Mouse (Mus musculus) heart, postnatal 0 days (tissue): ENCODE results near the gene Was. TPM values are rescaled to one million over a fixed set of nuclear protein-coding genes. Genes with fewer than 3 reads are reported as not detected.

Experiments used
- ATAC-seq: fragments of 200-750 bp; cut with Nextera tagmentation; 2 replicates; pipeline ENCODE4 v1.8.0; 2017; ENCODE audit warnings: low read depth, moderate number of reproducible peaks, moderate library complexity; ENCODE audit not compliant: insufficient read depth
- DNase-seq: peaks from one replicate; pipeline ENCODE4 v3.0.0-alpha.2; 2016; ENCODE audit warnings: low spot score
- H3K27ac ChIP-seq: fragments of 300-500 bp; sonication (generic); 2 replicates; pipeline ENCODE4 v1.5.1; 2014; ENCODE audit warnings: low read depth, mild to moderate bottlenecking
- H3K27me3 ChIP-seq: fragments of 300-500 bp; sonication (generic); 2 replicates; pipeline ENCODE4 v1.6.1; 2014; ENCODE audit warnings: low read length, mixed read lengths; ENCODE audit not compliant: control insufficient read depth, insufficient read depth
- H3K36me3 ChIP-seq: fragments of 300-500 bp; sonication (generic); replicated peaks from 2 replicates; pipeline ENCODE4 v1.6.1; 2014; ENCODE audit warnings: low read length, mixed read lengths; ENCODE audit not compliant: control insufficient read depth, insufficient read depth
- H3K4me1 ChIP-seq: fragments of 300-500 bp; sonication (generic); 2 replicates; pipeline ENCODE4 v1.6.1; 2014; ENCODE audit warnings: antibody characterized with exemption; ENCODE audit not compliant: control insufficient read depth, insufficient read depth
- H3K4me2 ChIP-seq: fragments of 300-500 bp; sonication (generic); 2 replicates; pipeline ENCODE4 v1.6.1; 2014; ENCODE audit warnings: low read depth, mild to moderate bottlenecking, low read length, moderate library complexity
- H3K4me3 ChIP-seq: fragments of 300-500 bp; sonication (generic); 2 replicates; pipeline ENCODE4 v1.5.1; 2014; ENCODE audit warnings: low read depth, low read length
- H3K9ac ChIP-seq: fragments of 300-500 bp; sonication (generic); replicated peaks from 2 replicates; pipeline ENCODE4 v1.6.1; 2014; ENCODE audit warnings: low read depth, low read length, mixed read lengths
- H3K9me3 ChIP-seq: fragments of 300-500 bp; sonication (generic); replicated peaks from 2 replicates; pipeline ENCODE4 v1.6.1; 2016; ENCODE audit warnings: low read length; ENCODE audit not compliant: control insufficient read depth
- CTCF ChIP-seq: IDR thresholded peaks from 2 replicates; pipeline ENCODE4 v1.5.1; 2016; ENCODE audit warnings: antibody characterized with exemption, control low read depth, low read depth
- EP300 ChIP-seq: IDR thresholded peaks from 2 replicates; pipeline ENCODE4 v1.6.1; 2016; ENCODE audit warnings: antibody characterized with exemption, low read depth
- WGBS: fragments of 180-500 bp; shearing (Covaris S2); extraction: QIAGEN DNeasy Blood & Tissue Kit; methylation state at CpG from one replicate; pipeline ENCODE4 v1.1.7; 2014; 5-methylcytosine and 5-hydroxymethylcytosine counted together
- polyA plus RNA-seq: library from polyadenylated mRNA; unstranded; fragments of >200 nt; fragmentation: Nextera tagmentation; extraction: Ambion mirVana; gene quantifications from 2 replicates; pipeline ENCODE4 v1.2.1, GENCODE M21; 2015
- total RNA-seq: library from RNA; depleted of rRNA; stranded (reverse); fragments of >200 nt; gene quantifications from 2 replicates; pipeline ENCODE4 v1.2.3, GENCODE M21; 2014; ENCODE audit warnings: low replicate concordance

The Was gene
- total and polyA plus RNA-seq, 2 experiments from 2014 or later: 0.22 TPM; not detected in 1

DNA sequence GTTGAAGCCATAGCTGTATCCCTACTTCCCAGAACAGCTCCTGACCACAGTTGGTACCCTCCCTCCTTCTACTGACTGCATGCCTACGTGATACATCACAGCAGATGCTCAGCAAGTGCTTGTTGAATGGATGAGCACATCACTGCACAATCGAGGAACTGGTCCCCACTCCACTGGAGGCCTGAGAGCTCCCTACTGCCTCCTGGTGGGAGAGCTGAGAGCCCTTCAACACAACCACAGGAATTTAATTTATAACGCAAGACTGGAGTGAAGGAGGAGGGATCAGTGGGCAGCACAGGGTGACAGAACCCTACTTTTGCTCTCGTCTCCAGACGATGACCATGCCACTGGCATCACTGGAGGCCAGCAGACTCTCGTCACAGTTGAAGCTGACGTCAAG lies 34.9 kb upstream of the Was start:
- DNase-seq (no peak), ATAC-seq (no peak)
- no peaks in the 10 kb centered on the region for H3K27me3 ChIP-seq
- no peaks in the 10 kb centered on the region for H3K9me3 ChIP-seq
- TF ChIP-seq EP300: no peak
- TF ChIP-seq CTCF: no peak; the same call in 1 of the 2 replicates
- H3K27ac ChIP-seq: no peak overlapping the region
- H3K4me2 ChIP-seq: no peak overlapping the region
- H3K4me3 ChIP-seq: no peak overlapping the region
- H3K4me1 ChIP-seq: no peaks in the 10 kb centered on the region
- 66% methylated on average over 7 of the region's 7 CpGs for WGBS
- peaks cover 26% of the 10 kb centered on the region for H3K36me3 ChIP-seq
- no peak overlapping the region for H3K9ac ChIP-seq

DNA sequence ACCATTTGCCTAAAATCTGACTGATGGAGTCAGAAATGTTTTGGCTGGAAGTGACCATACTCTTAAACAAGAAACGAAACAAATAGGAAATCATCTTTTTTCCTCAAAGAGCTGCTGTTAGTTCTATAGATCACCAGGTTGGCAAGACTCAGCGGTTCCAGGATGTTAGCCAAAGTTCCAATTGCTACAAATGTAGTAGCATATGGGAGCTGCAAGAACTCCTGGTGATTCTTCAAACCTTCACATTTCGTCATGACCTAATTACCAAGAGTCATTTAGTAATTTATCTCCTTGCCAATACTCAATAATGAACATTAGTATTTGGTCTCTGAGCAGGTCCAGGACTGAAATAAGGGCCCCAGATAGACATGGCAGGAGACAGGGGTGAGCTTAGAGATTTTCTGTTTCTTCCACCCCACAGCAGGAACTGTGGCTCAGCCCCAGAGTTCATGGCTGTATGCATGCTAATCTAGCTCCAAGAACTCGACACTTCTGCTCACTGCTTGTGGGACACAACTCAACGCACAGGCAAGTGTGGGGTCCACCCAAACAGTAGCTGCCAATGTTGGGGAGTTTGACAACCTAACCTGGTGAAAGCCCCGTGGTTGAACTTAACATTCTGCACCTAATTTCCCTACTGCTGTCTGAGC lies 33.6 kb upstream of the Was start:
- Histone ChIP-seq H3K4me1 (no peaks in the 10 kb centered on the region), H3K27ac (no peak overlapping the region), H3K27me3 (no peaks in the 10 kb centered on the region), H3K9me3 (no peaks in the 10 kb centered on the region), H3K36me3 (peaks cover 18% of the 10 kb centered on the region), H3K9ac (no peak overlapping the region), H3K4me2 (no peak overlapping the region), H3K4me3 (no peak overlapping the region)
- DNase-seq (no peak), ATAC-seq (no peak)
- 71% methylated on average over 6 of the region's 6 CpGs for WGBS
- TF ChIP-seq CTCF (no peak), EP300 (no peak)

- Histone ChIP-seq H3K27me3 (no peaks in the 10 kb centered on the region), H3K4me1 (no peaks in the 10 kb centered on the region), H3K9me3 (no peaks in the 10 kb centered on the region), H3K36me3 (no peaks in the 10 kb centered on the region), H3K4me3 (no peak overlapping the region), H3K4me2 (no peak overlapping the region), H3K9ac (no peak overlapping the region), H3K27ac (no peak overlapping the region)
- no peak for TF ChIP-seq EP300
- no peak for TF ChIP-seq CTCF
- DNase-seq (no peak), ATAC-seq (no peak)
These were observed 27.0 kb upstream of the Was start for GRCm38 (mm10) chrX:8117264-8117663.

GRCm38 (mm10) chrX:8115275-8115674 lies 25.0 kb upstream of the Was start:
- TF ChIP-seq CTCF (peak; percentile 17; the same call in 1 of the 2 replicates), EP300 (no peak)
- DNase-seq: no peak
- Histone ChIP-seq H3K36me3 (no peaks in the 10 kb centered on the region), H3K4me3 (no peak overlapping the region), H3K9me3 (no peaks in the 10 kb centered on the region), H3K4me1 (no peaks in the 10 kb centered on the region), H3K27ac (no peak overlapping the region), H3K27me3 (no peaks in the 10 kb centered on the region), H3K9ac (no peak overlapping the region), H3K4me2 (no peak overlapping the region)
- ATAC-seq: no peak
- 70% methylated on average over 4 of the region's 4 CpGs for WGBS

- DNase-seq (no peak), ATAC-seq (no peak)
- TF ChIP-seq CTCF (no peak), EP300 (no peak)
- 84% methylated on average over 3 of the region's 3 CpGs for WGBS
- H3K27ac ChIP-seq: no peak overlapping the region
- no peaks in the 10 kb centered on the region for H3K27me3 ChIP-seq
- H3K9me3 ChIP-seq: no peaks in the 10 kb centered on the region
- H3K36me3 ChIP-seq: no peaks in the 10 kb centered on the region
- no peak overlapping the region for H3K4me2 ChIP-seq
- no peak overlapping the region for H3K9ac ChIP-seq
- no peaks in the 10 kb centered on the region for H3K4me1 ChIP-seq
- no peak overlapping the region for H3K4me3 ChIP-seq
These were observed 14.7 kb upstream of the Was start for GRCm38 (mm10) chrX:8105019-8105418.

GRCm38 (mm10) chrX:8102213-8102668 lies 11.9 kb upstream of the Was start:
- DNase-seq: no peak
- 33% methylated on average over 7 of the region's 7 CpGs for WGBS
- no peak for ATAC-seq
- Histone ChIP-seq H3K27me3 (no peaks in the 10 kb centered on the region), H3K27ac (no peak overlapping the region), H3K4me2 (no peak overlapping the region), H3K4me3 (no peak overlapping the region), H3K9me3 (no peaks in the 10 kb centered on the region), H3K9ac (no peak overlapping the region), H3K4me1 (no peaks in the 10 kb centered on the region), H3K36me3 (no peaks in the 10 kb centered on the region)
- TF ChIP-seq EP300 (no peak), CTCF (no peak)
